Mouse (Mus musculus) heart, postnatal 0 days (tissue): Measurements from ENCODE around the gene Slc23a2.

Experiments
- CTCF ChIP-seq: IDR thresholded peaks from 2 replicates; pipeline ENCODE4 v1.5.1; 2016; ENCODE audit warnings: antibody characterized with exemption, control low read depth, low read depth
- EP300 ChIP-seq: IDR thresholded peaks from 2 replicates; pipeline ENCODE4 v1.6.1; 2016; ENCODE audit warnings: antibody characterized with exemption, low read depth

GRCm38 (mm10) chr2:132093739-132094138 lies 51.2 kb downstream of the Slc23a2 start:
- TF ChIP-seq EP300 = no peak
- no peak for TF ChIP-seq CTCF
